Mouse (Mus musculus): ENCODE measurements around the gene Desi1.

DNA sequence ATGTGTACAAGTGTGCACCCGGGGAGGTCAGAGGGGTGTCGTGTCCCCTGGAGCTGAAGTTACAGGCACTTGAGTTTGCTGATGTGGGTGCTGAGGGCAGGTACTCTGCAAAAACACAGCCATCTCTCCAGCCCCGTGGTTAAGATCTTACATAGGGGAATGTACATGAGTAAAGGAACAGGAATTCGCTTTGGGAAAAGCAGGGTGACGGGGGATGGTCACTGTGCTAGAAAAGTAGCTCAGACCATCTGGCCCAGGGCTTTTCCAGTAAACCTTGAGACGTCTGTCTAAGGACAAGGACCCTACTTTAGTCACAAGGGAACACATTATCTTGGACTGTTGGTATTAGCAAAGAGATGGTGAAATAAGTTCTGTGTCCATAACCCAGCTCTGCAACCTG lies 21.7 kb downstream of the Desi1 start:
- TF ChIP-seq CTCF (IDR thresholded peaks at IDR 0.05; ENCODE audit: control insufficient read depth, insufficient read depth, low read length), result no peak
- no peak for TF ChIP-seq POLR2A (IDR thresholded peaks at IDR 0.05; ENCODE audit: borderline replicate concordance, control insufficient read depth, low read depth, low read length)

Measured in bone marrow, adult 2 months (tissue).